Mouse (Mus musculus) lung, embryonic 16.5 days (tissue): ENCODE data around the gene Plppr3. TPM values are rescaled to one million over a fixed set of nuclear protein-coding genes. Genes with fewer than 3 reads are reported as not detected.
A peak's percentile ranks its signal among the peaks of the same experiment; 100 is the strongest.

Source experiments
- ATAC-seq: fragments of 200-750 bp; cut with Nextera tagmentation; 2 replicates; pipeline ENCODE4 v1.8.0; 2017; ENCODE audit warnings: low read depth, mild to moderate bottlenecking, moderate library complexity
- H3K27ac ChIP-seq: fragments of 300-500 bp; sonication (generic); 2 replicates; pipeline ENCODE4 v1.5.1; 2014; ENCODE audit warnings: mild to moderate bottlenecking, control low read depth, low read length
- H3K27me3 ChIP-seq: fragments of 300-500 bp; sonication (generic); 2 replicates; pipeline ENCODE4 v1.6.1; 2014; ENCODE audit warnings: low read depth, low read length, mixed read lengths; ENCODE audit not compliant: control insufficient read depth, insufficient read depth
- H3K36me3 ChIP-seq: fragments of 300-500 bp; sonication (generic); 2 replicates; pipeline ENCODE4 v1.6.1; 2014; ENCODE audit warnings: low read length; ENCODE audit not compliant: control insufficient read depth, insufficient read depth
- H3K4me1 ChIP-seq: fragments of 300-500 bp; sonication (generic); replicated peaks from 2 replicates; pipeline ENCODE4 v1.6.1; 2014; ENCODE audit warnings: low read length, mixed read lengths; ENCODE audit not compliant: control insufficient read depth, insufficient read depth
- H3K4me2 ChIP-seq: fragments of 300-500 bp; sonication (generic); 2 replicates; pipeline ENCODE4 v1.6.1; 2014; ENCODE audit warnings: low read depth, low read length, control low read depth
- H3K4me3 ChIP-seq: fragments of 300-500 bp; sonication (generic); 2 replicates; pipeline ENCODE4 v1.5.1; 2014; ENCODE audit warnings: mild to moderate bottlenecking, low read length, control low read depth
- H3K9ac ChIP-seq: fragments of 300-500 bp; sonication (generic); 2 replicates; pipeline ENCODE4 v1.6.1; 2014; ENCODE audit warnings: low read length, control low read depth
- H3K9me3 ChIP-seq: fragments of 300-500 bp; sonication (generic); 2 replicates; pipeline ENCODE4 v1.6.1; 2016; ENCODE audit warnings: low read length; ENCODE audit not compliant: control insufficient read depth
- WGBS: fragments of 180-500 bp; shearing (Covaris S2); extraction: QIAGEN DNeasy Blood & Tissue Kit; methylation state at CpG from one replicate; pipeline ENCODE4 v1.1.7; 2014; 5-methylcytosine and 5-hydroxymethylcytosine counted together
- polyA plus RNA-seq: library from polyadenylated mRNA; unstranded; fragments of >200 nt; fragmentation: Nextera tagmentation; extraction: Ambion mirVana; gene quantifications from 2 replicates; pipeline ENCODE4 v1.2.1, GENCODE M21; 2015

The Plppr3 gene
- polyA plus RNA-seq, 1 experiment from 2014 or later: 26.4 TPM

GRCm38 (mm10) chr10:79857894-79858293, 16.5 kb downstream of the Plppr3 start:
- ATAC-seq: no peak
- H3K36me3 ChIP-seq: peaks cover 45% of the 10 kb centered on the region
- no peaks in the 10 kb centered on the region for H3K9me3 ChIP-seq
- 45% methylated on average over 2 of the region's 2 CpGs for WGBS
- H3K27ac ChIP-seq: peak overlapping the region; percentile 100
- peaks cover 29% of the 10 kb centered on the region for H3K4me1 ChIP-seq
- H3K9ac ChIP-seq: peak overlapping the region; percentile 99
- H3K4me3 ChIP-seq: peak overlapping the region; percentile 93
- H3K4me2 ChIP-seq: peak overlapping the region; percentile 85
- H3K27me3 ChIP-seq: no peaks in the 10 kb centered on the region

- peak overlapping the region; percentile 100 for H3K27ac ChIP-seq
- H3K9me3 ChIP-seq: no peaks in the 10 kb centered on the region
- 8% methylated on average over 4 of the region's 4 CpGs for WGBS
- H3K4me2 ChIP-seq: peak overlapping the region; percentile 85
- no peak for ATAC-seq
- H3K36me3 ChIP-seq: peaks cover 41% of the 10 kb centered on the region
- H3K4me3 ChIP-seq: peak overlapping the region; percentile 93
- H3K9ac ChIP-seq: peak overlapping the region; percentile 99
- H3K4me1 ChIP-seq: peaks cover 34% of the 10 kb centered on the region
- H3K27me3 ChIP-seq: no peaks in the 10 kb centered on the region
These were observed 17.0 kb downstream of the Plppr3 start for GRCm38 (mm10) chr10:79857452-79857811.

GRCm38 (mm10) chr10:79856704-79857451, 17.6 kb downstream of the Plppr3 start:
- H3K36me3 ChIP-seq: peaks cover 35% of the 10 kb centered on the region
- H3K4me3 ChIP-seq: peak overlapping the region; percentile 93
- WGBS: 8% methylated on average over 7 of the region's 7 CpGs
- H3K27ac ChIP-seq: peak overlapping the region; percentile 100
- peaks cover 39% of the 10 kb centered on the region for H3K4me1 ChIP-seq
- peak overlapping the region; percentile 85 for H3K4me2 ChIP-seq
- peak overlapping the region; percentile 99 for H3K9ac ChIP-seq
- no peaks in the 10 kb centered on the region for H3K9me3 ChIP-seq
- H3K27me3 ChIP-seq: no peaks in the 10 kb centered on the region
- no peak for ATAC-seq

- WGBS: 14% methylated on average over 6 of the region's 6 CpGs
- Histone ChIP-seq H3K36me3 (peaks cover 29% of the 10 kb centered on the region), H3K4me2 (peak overlapping the region; percentile 85), H3K4me3 (peak overlapping the region; percentile 93), H3K9me3 (no peaks in the 10 kb centered on the region), H3K4me1 (peaks cover 45% of the 10 kb centered on the region), H3K27me3 (no peaks in the 10 kb centered on the region), H3K27ac (peak overlapping the region; percentile 100), H3K9ac (peak overlapping the region; percentile 99)
- ATAC-seq: no peak
These were observed 18.2 kb downstream of the Plppr3 start for GRCm38 (mm10) chr10:79856280-79856679.

GRCm38 (mm10) chr10:79855558-79856184, 18.8 kb downstream of the Plppr3 start:
- H3K27ac ChIP-seq: peak overlapping the region; percentile 100
- WGBS: 2% methylated on average over 10 of the region's 10 CpGs
- H3K9ac ChIP-seq: peak overlapping the region; percentile 99
- H3K9me3 ChIP-seq: no peaks in the 10 kb centered on the region
- H3K4me3 ChIP-seq: peak overlapping the region; percentile 93
- peaks cover 47% of the 10 kb centered on the region for H3K4me1 ChIP-seq
- no peak for ATAC-seq
- H3K27me3 ChIP-seq: no peaks in the 10 kb centered on the region
- peaks cover 23% of the 10 kb centered on the region for H3K36me3 ChIP-seq
- H3K4me2 ChIP-seq: peak overlapping the region; percentile 85

GRCm38 (mm10) chr10:79854801-79855541, 19.5 kb downstream of the Plppr3 start:
- WGBS: 0% methylated on average over 83 of the region's 83 CpGs
- H3K9ac ChIP-seq: peak overlapping the region; percentile 99
- H3K27ac ChIP-seq: peak overlapping the region; percentile 100
- ATAC-seq: peak; percentile 12
- H3K4me2 ChIP-seq: peak overlapping the region; percentile 85
- no peaks in the 10 kb centered on the region for H3K9me3 ChIP-seq
- peak overlapping the region; percentile 93 for H3K4me3 ChIP-seq
- peaks cover 16% of the 10 kb centered on the region for H3K36me3 ChIP-seq
- peaks cover 47% of the 10 kb centered on the region for H3K4me1 ChIP-seq
- H3K27me3 ChIP-seq: no peaks in the 10 kb centered on the region

GRCm38 (mm10) chr10:79853860-79854795, 20.3 kb downstream of the Plppr3 start, which contains the start of gene Ptbp1:
Ptbp1 (plus strand) TSS chr10:79854427.
- under 1% methylated on average over 74 of the region's 75 CpGs for WGBS
- peak within 1 kb of the TSS; percentile 93 for H3K4me3 ChIP-seq
- peak; percentile 89 for ATAC-seq
- peaks cover 8% of the 10 kb centered on the region for H3K36me3 ChIP-seq
- H3K27ac ChIP-seq: peak within 1 kb of the TSS; percentile 100
- H3K9ac ChIP-seq: peak within 1 kb of the TSS; percentile 99
- no peaks in the 10 kb centered on the region for H3K9me3 ChIP-seq
- H3K27me3 ChIP-seq: no peaks in the 10 kb centered on the region
- H3K4me1 ChIP-seq: peaks cover 47% of the 10 kb centered on the region
- H3K4me2 ChIP-seq: peak within 1 kb of the TSS; percentile 96

GRCm38 (mm10) chr10:79853392-79853791, 21.0 kb downstream of the Plppr3 start:
- Histone ChIP-seq H3K4me1 (peaks cover 42% of the 10 kb centered on the region), H3K4me2 (peak overlapping the region; percentile 96), H3K27ac (peak overlapping the region; percentile 100), H3K4me3 (peak overlapping the region; percentile 59), H3K36me3 (peaks cover 6% of the 10 kb centered on the region; the same call in 1 of the 2 replicates), H3K9ac (peak overlapping the region; percentile 83), H3K27me3 (no peaks in the 10 kb centered on the region), H3K9me3 (no peaks in the 10 kb centered on the region)
- peak; percentile 75 for ATAC-seq
- WGBS: under 1% methylated on average over 15 of the region's 15 CpGs
